12 mouse cellular contexts compared by ENCODE assay signal in the genomic region with DNA sequence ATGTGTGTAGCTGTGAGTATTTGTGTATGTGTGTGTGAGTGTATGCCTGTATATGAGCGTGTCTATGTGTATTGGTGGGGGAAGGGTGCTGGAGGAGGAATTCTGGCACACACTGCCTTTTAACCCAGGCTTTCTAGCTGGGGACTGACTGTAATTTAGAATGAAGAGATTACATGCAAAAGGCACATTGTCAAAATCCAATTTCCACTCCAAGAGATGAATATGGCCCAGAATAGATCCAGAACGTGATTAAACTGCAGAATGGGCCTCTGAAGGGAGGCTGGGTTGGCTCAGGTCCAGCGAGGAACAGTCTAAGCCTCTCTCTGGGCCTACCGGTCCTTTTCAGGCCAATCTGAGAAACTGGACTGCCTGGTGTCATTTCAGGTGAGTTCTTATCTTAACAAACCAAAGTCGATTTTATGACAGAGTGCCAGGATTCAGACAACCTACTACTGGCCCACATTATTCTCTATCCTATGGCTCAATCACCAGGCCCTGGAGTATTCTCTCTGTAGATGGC. TPM values are rescaled to one million over a fixed set of nuclear protein-coding genes. Genes with fewer than 3 reads are reported as not detected.
A peak's percentile ranks its signal among the peaks of the same experiment; 100 is the strongest.
DNase-seq lines count a peak whose midpoint lies in the region; ATAC-seq and TF ChIP-seq lines count a peak whose summit lies in the region.
"Had no signal": no experiment of that assay in that cellular context is flagged by ENCODE, and none has a peak within 500 bp of the region (broad histone marks: within the 10 kb centered on the region; RNA-seq: fewer than 3 reads in every experiment).

No protein-coding gene starts in this region.

- H3K27me3 ChIP-seq in hindbrain, embryonic 13.5 days: no peaks in the 10 kb centered on the region
- H3K27me3 ChIP-seq in hindbrain, embryonic 10.5 days (ENCODE audit: insufficient read depth, poor library complexity, severe bottlenecking): no peaks in the 10 kb centered on the region
- no peaks in the 10 kb centered on the region for H3K27me3 ChIP-seq in lung, embryonic 16.5 days (ENCODE audit: control insufficient read depth, insufficient read depth, low read depth, low read length)
- no peaks in the 10 kb centered on the region for H3K27me3 ChIP-seq in intestine, postnatal 0 days (replicated peaks; ENCODE audit: control insufficient read depth, insufficient read depth, low read length)
- H3K27me3 ChIP-seq: CH12.LX; limb, embryonic 12.5 days had no signal

- no peaks in the 10 kb centered on the region for H3K4me1 ChIP-seq in hindbrain, embryonic 13.5 days (replicated peaks)
- 0 out of 2 replicates have a peak, but pooled peaks cover 4% of the 10 kb centered on the region for H3K4me1 ChIP-seq in hindbrain, embryonic 10.5 days (replicated peaks)
- H3K4me1 ChIP-seq in lung, embryonic 16.5 days (replicated peaks; ENCODE audit: control insufficient read depth, insufficient read depth, low read length): peaks cover 7% of the 10 kb centered on the region; the same call in 1 of the 2 replicates
- H3K4me1 ChIP-seq in brown adipose tissue, adult 24 weeks (ENCODE audit: control insufficient read depth, insufficient read depth, insufficient read length, low read length): no peaks in the 10 kb centered on the region
- peaks cover 13% of the 10 kb centered on the region; the same call in 1 of the 2 replicates for H3K4me1 ChIP-seq in intestine, postnatal 0 days (replicated peaks; ENCODE audit: control insufficient read depth, insufficient read depth, low read length)
- H3K4me1 ChIP-seq: limb, embryonic 12.5 days had no signal

- H3K4me2 ChIP-seq in hindbrain, embryonic 13.5 days: no peak overlapping the region
- H3K4me2 ChIP-seq in lung, embryonic 16.5 days (ENCODE audit: low read depth, low read length): no peak overlapping the region
- H3K4me2 ChIP-seq in intestine, postnatal 0 days (replicated peaks; ENCODE audit: low read depth): no peak overlapping the region
- H3K4me2 ChIP-seq: limb, embryonic 12.5 days had no signal

- no peaks in the 10 kb centered on the region for H3K36me3 ChIP-seq in hindbrain, embryonic 13.5 days
- H3K36me3 ChIP-seq in hindbrain, embryonic 10.5 days: no peaks in the 10 kb centered on the region
- H3K36me3 ChIP-seq in lung, embryonic 16.5 days (ENCODE audit: control insufficient read depth, insufficient read depth, low read length): no peaks in the 10 kb centered on the region; the same call in 1 of the 2 replicates
- no peaks in the 10 kb centered on the region for H3K36me3 ChIP-seq in intestine, postnatal 0 days (ENCODE audit: control insufficient read depth, insufficient read depth)
- H3K36me3 ChIP-seq: limb, embryonic 12.5 days had no signal

- no peak overlapping the region for H3K9ac ChIP-seq in hindbrain, embryonic 13.5 days
- H3K9ac ChIP-seq in lung, embryonic 16.5 days (ENCODE audit: low read length): no peak overlapping the region
- H3K9ac ChIP-seq in intestine, postnatal 0 days (ENCODE audit: low read depth, low read length): 0 out of 2 replicates have a peak overlapping the region, but pooled peaks have one; percentile 11
- H3K9ac ChIP-seq: limb, embryonic 12.5 days had no signal

- 80% methylated on average over 5 of the region's 5 CpGs for WGBS in hindbrain, embryonic 13.5 days
- WGBS in hindbrain, embryonic 10.5 days: 88% methylated on average over 5 of the region's 5 CpGs
- 39% methylated on average over 5 of the region's 5 CpGs for WGBS in lung, embryonic 16.5 days
- WGBS in intestine, postnatal 0 days: 33% methylated on average over 5 of the region's 5 CpGs

- H3K9me3 ChIP-seq in hindbrain, embryonic 13.5 days: 0 out of 2 replicates have a peak, but pooled peaks cover 5% of the 10 kb centered on the region
- peaks cover 8% of the 10 kb centered on the region; the same call in 1 of the 2 replicates for H3K9me3 ChIP-seq in hindbrain, embryonic 10.5 days
- peaks cover 4% of the 10 kb centered on the region; the same call in 1 of the 2 replicates for H3K9me3 ChIP-seq in lung, embryonic 16.5 days (ENCODE audit: control insufficient read depth, low read length)
- H3K9me3 ChIP-seq in intestine, postnatal 0 days (ENCODE audit: control insufficient read depth): no peaks in the 10 kb centered on the region

- no peak overlapping the region for H3K27ac ChIP-seq in hindbrain, embryonic 13.5 days
- no peak overlapping the region for H3K27ac ChIP-seq in hindbrain, embryonic 10.5 days
- peak overlapping the region; percentile 4; the same call in 1 of the 2 replicates for H3K27ac ChIP-seq in lung, embryonic 16.5 days (ENCODE audit: low read length)
- 0 out of 2 replicates have a peak overlapping the region, but pooled peaks have one; percentile 4 for H3K27ac ChIP-seq in brown adipose tissue, adult 24 weeks (replicated peaks; ENCODE audit: low read depth, low read length)
- H3K27ac ChIP-seq in intestine, postnatal 0 days (ENCODE audit: low read depth, low read length): no peak overlapping the region
- H3K27ac ChIP-seq: limb, embryonic 12.5 days had no signal

- ATAC-seq in hindbrain, embryonic 13.5 days (ENCODE audit: low FRiP score): peak; percentile 36; the same call in 1 of the 2 replicates
- ATAC-seq in lung, embryonic 16.5 days (ENCODE audit: low read depth): no peak
- peak; percentile 74 for ATAC-seq in intestine, postnatal 0 days

- TF ChIP-seq CTCF in intestine, postnatal 0 days (IDR thresholded peaks at IDR 0.05; ENCODE audit: low read depth): no peak

- DNase-seq in hindbrain, embryonic 10.5 days (ENCODE audit: low spot score): no peak
- DNase-seq in lung, postnatal 36 days: no peak
- DNase-seq in thymus, postnatal 14 days: no peak
- no peak for DNase-seq in spleen, postnatal 4 days (ENCODE audit: low spot score in 2 of 2)
- DNase-seq: lung, postnatal 4 days had no signal

- no peak overlapping the region for H3K4me3 ChIP-seq in hindbrain, embryonic 13.5 days
- no peak overlapping the region for H3K4me3 ChIP-seq in hindbrain, embryonic 10.5 days
- H3K4me3 ChIP-seq in lung, embryonic 16.5 days (ENCODE audit: low read length): no peak overlapping the region
- no peak overlapping the region for H3K4me3 ChIP-seq in brown adipose tissue, adult 24 weeks (ENCODE audit: insufficient read depth, low read depth, low read length)
- no peak overlapping the region for H3K4me3 ChIP-seq in intestine, postnatal 0 days (ENCODE audit: low read depth, low read length)
- H3K4me3 ChIP-seq: limb, embryonic 12.5 days had no signal

RNA-seq across cellular contexts. Expression of a gene that starts 29.3 kb away (rescaled TPM):
- 1.8 and 1.9 TPM in 2 replicates for polyA plus RNA-seq in hindbrain, embryonic 13.5 days (2015; fragmentation: Nextera tagmentation; extraction: Ambion mirVana)
- polyA plus RNA-seq in hindbrain, embryonic 10.5 days (2016; fragmentation: Nextera tagmentation; extraction: Ambion mirVana): 0.27 and 0.41 TPM in 2 replicates
- not detected in 2 replicates for polyA plus RNA-seq in lung, embryonic 16.5 days (2015; fragmentation: Nextera tagmentation; extraction: Ambion mirVana)
- not detected in 2 replicates for polyA plus RNA-seq in brown adipose tissue, adult 24 weeks (2012; ENCODE audit: insufficient read depth, insufficient read length, missing spikeins)
- not detected in 2 replicates for polyA plus RNA-seq in intestine, postnatal 0 days (2015; fragmentation: Nextera tagmentation; extraction: Ambion mirVana)
- polyA plus RNA-seq: limb, embryonic 12.5 days; stomach, embryonic 14.5 days had no signal

Comparison
In these comparisons a context has a peak if more than half of its experiments do, and no peak if none do; other contexts are left out.
1. H3K27ac ChIP-seq: peak in lung, embryonic 16.5 days (single experiment) and brown adipose tissue, adult 24 weeks (single experiment); none in hindbrain, embryonic 13.5 days (single experiment), hindbrain, embryonic 10.5 days (single experiment) and intestine, postnatal 0 days (single experiment).